Mouse (Mus musculus) kidney, embryonic 15.5 days (tissue): ENCODE results near the gene Nipsnap3a. TPM values are rescaled to one million over a fixed set of nuclear protein-coding genes. Genes with fewer than 3 reads are reported as not detected.

Source experiments
- ATAC-seq: fragments of 200-750 bp; cut with Nextera tagmentation; replicated peaks from 2 replicates; pipeline ENCODE4 v1.8.0; 2017; ENCODE audit warnings: moderate TSS enrichment; ENCODE audit not compliant: low FRiP score
- H3K27ac ChIP-seq: fragments of 300-500 bp; sonication (generic); 2 replicates; pipeline ENCODE4 v1.5.1; 2015; ENCODE audit warnings: mild to moderate bottlenecking, inconsistent platforms
- H3K27me3 ChIP-seq: fragments of 300-500 bp; sonication (generic); 2 replicates; pipeline ENCODE4 v1.6.1; 2015; ENCODE audit warnings: inconsistent platforms
- H3K36me3 ChIP-seq: fragments of 300-500 bp; sonication (generic); 2 replicates; pipeline ENCODE4 v1.6.1; 2015; ENCODE audit warnings: inconsistent platforms
- H3K4me1 ChIP-seq: fragments of 300-500 bp; sonication (generic); 2 replicates; pipeline ENCODE4 v1.6.1; 2015; ENCODE audit warnings: inconsistent platforms
- H3K4me2 ChIP-seq: fragments of 300-500 bp; sonication (generic); 2 replicates; pipeline ENCODE4 v1.6.1; 2015; ENCODE audit warnings: moderate library complexity, mild to moderate bottlenecking, inconsistent platforms
- H3K4me3 ChIP-seq: fragments of 300-500 bp; sonication (generic); replicated peaks from 2 replicates; pipeline ENCODE4 v1.5.1; 2015; ENCODE audit warnings: mild to moderate bottlenecking, inconsistent platforms
- H3K9ac ChIP-seq: fragments of 300-500 bp; sonication (generic); 2 replicates; pipeline ENCODE4 v1.6.1; 2015; ENCODE audit warnings: mild to moderate bottlenecking, inconsistent platforms
- H3K9me3 ChIP-seq: fragments of 300-500 bp; sonication (generic); replicated peaks from 2 replicates; pipeline ENCODE4 v1.6.1; 2016; ENCODE audit warnings: inconsistent platforms
- WGBS: fragments of 180-500 bp; shearing (Covaris S2); methylation state at CpG from one replicate; pipeline ENCODE4 v1.1.7; 2015; ENCODE audit warnings: mixed read lengths; 5-methylcytosine and 5-hydroxymethylcytosine counted together
- polyA plus RNA-seq: library from polyadenylated mRNA; unstranded; fragments of >200 nt; fragmentation: Nextera tagmentation; extraction: Ambion mirVana; gene quantifications from 2 replicates; pipeline ENCODE4 v1.2.1, GENCODE M21; 2015

The Nipsnap3a gene
- polyA plus RNA-seq = not detected in 2 replicates

- peak within 1 kb of the TSS; percentile 21 for H3K4me3 ChIP-seq
- peak; percentile 79 for ATAC-seq
- WGBS = 18% methylated on average over 12 of the region's 12 CpGs
Measured at GRCm38 (mm10) chr4:52989248-52989647, at the start of gene Nipsnap3a. Gene Nipsnap3a, plus strand, starts transcription at chr4:52989272.

GRCm38 (mm10) chr4:52946665-52947064 lies 42.4 kb upstream of the Nipsnap3a start:
- no peak overlapping the region for H3K27ac ChIP-seq
- ATAC-seq = peak; percentile 94
- H3K4me2 ChIP-seq = no peak overlapping the region

More at GRCm38 (mm10) chr4:52989248-52989647, at the start of gene Nipsnap3a:
- no peak within 1 kb of the TSS for H3K9ac ChIP-seq
- no peaks in the 10 kb centered on the region for H3K9me3 ChIP-seq
- H3K27me3 ChIP-seq = no peaks in the 10 kb centered on the region
- no peak within 1 kb of the TSS for H3K27ac ChIP-seq
- peak within 1 kb of the TSS; percentile 57 for H3K4me2 ChIP-seq
- peaks cover 7% of the 10 kb centered on the region for H3K4me1 ChIP-seq
- H3K36me3 ChIP-seq = no peaks in the 10 kb centered on the region

GRCm38 (mm10) chr4:52949005-52949404 lies 40.1 kb upstream of the Nipsnap3a start:
- no peaks in the 10 kb centered on the region for H3K36me3 ChIP-seq
- no peaks in the 10 kb centered on the region for H3K9me3 ChIP-seq
- H3K4me1 ChIP-seq = no peaks in the 10 kb centered on the region
- H3K4me2 ChIP-seq = no peak overlapping the region
- H3K27me3 ChIP-seq = no peaks in the 10 kb centered on the region
- 0 out of 2 replicates have a peak, but pooled peaks have one; percentile 52 for ATAC-seq
- no peak overlapping the region for H3K27ac ChIP-seq
- no peak overlapping the region for H3K4me3 ChIP-seq
- WGBS = 59% methylated on average over 2 of the region's 2 CpGs
- H3K9ac ChIP-seq = no peak overlapping the region

More at GRCm38 (mm10) chr4:52946665-52947064, 42.4 kb upstream of the Nipsnap3a start:
- no peaks in the 10 kb centered on the region for H3K36me3 ChIP-seq
- no peak overlapping the region for H3K9ac ChIP-seq
- H3K9me3 ChIP-seq = no peaks in the 10 kb centered on the region
- no peaks in the 10 kb centered on the region for H3K4me1 ChIP-seq
- H3K4me3 ChIP-seq = no peak overlapping the region
- no peaks in the 10 kb centered on the region for H3K27me3 ChIP-seq

- Histone ChIP-seq H3K4me1 (no peaks in the 10 kb centered on the region), H3K27ac (no peak overlapping the region), H3K27me3 (no peaks in the 10 kb centered on the region), H3K4me3 (no peak overlapping the region), H3K4me2 (no peak overlapping the region), H3K9me3 (no peaks in the 10 kb centered on the region), H3K9ac (no peak overlapping the region), H3K36me3 (no peaks in the 10 kb centered on the region)
- ATAC-seq = 0 out of 2 replicates have a peak, but pooled peaks have one; percentile 69
- WGBS = 39% methylated on average over 4 of the region's 4 CpGs
Measured at GRCm38 (mm10) chr4:52958693-52959092, 30.4 kb upstream of the Nipsnap3a start.

- Histone ChIP-seq H3K9ac (no peak within 1 kb of the TSS), H3K4me1 (no peaks in the 10 kb centered on the region), H3K4me3 (no peak within 1 kb of the TSS), H3K9me3 (no peaks in the 10 kb centered on the region), H3K4me2 (no peak within 1 kb of the TSS), H3K27me3 (no peaks in the 10 kb centered on the region), H3K36me3 (no peaks in the 10 kb centered on the region), H3K27ac (no peak within 1 kb of the TSS)
- ATAC-seq = no peak
Measured at GRCm38 (mm10) chr4:52964247-52964646, 24.8 kb upstream of the Nipsnap3a start, which contains the start of gene Olfr270. Gene Olfr270, plus strand, starts transcription at chr4:52964547.

GRCm38 (mm10) chr4:52985216-52985615 lies 3.9 kb upstream of the Nipsnap3a start:
- Histone ChIP-seq H3K36me3 (no peaks in the 10 kb centered on the region), H3K4me3 (no peak overlapping the region), H3K4me2 (no peak overlapping the region), H3K4me1 (peaks cover 7% of the 10 kb centered on the region), H3K27me3 (no peaks in the 10 kb centered on the region), H3K9ac (no peak overlapping the region), H3K27ac (no peak overlapping the region), H3K9me3 (no peaks in the 10 kb centered on the region)
- ATAC-seq = peak; percentile 54; the same call in 1 of the 2 replicates
- 65% methylated on average over 2 of the region's 2 CpGs for WGBS

- Histone ChIP-seq H3K27ac (no peak overlapping the region), H3K4me3 (no peak overlapping the region), H3K4me1 (peaks cover 7% of the 10 kb centered on the region), H3K27me3 (no peaks in the 10 kb centered on the region), H3K9ac (no peak overlapping the region), H3K9me3 (no peaks in the 10 kb centered on the region), H3K36me3 (no peaks in the 10 kb centered on the region), H3K4me2 (no peak overlapping the region)
- whole genome bisulfite sequencing = 87% methylated on average over 2 of the region's 2 CpGs
- no peak for ATAC-seq
Measured at GRCm38 (mm10) chr4:52986266-52986665, 2.8 kb upstream of the Nipsnap3a start.

- ATAC-seq = no peak
- H3K4me3 ChIP-seq = no peak overlapping the region
- H3K4me1 ChIP-seq = no peaks in the 10 kb centered on the region
- no peak overlapping the region for H3K27ac ChIP-seq
- H3K27me3 ChIP-seq = no peaks in the 10 kb centered on the region
- no peaks in the 10 kb centered on the region for H3K36me3 ChIP-seq
- no peak overlapping the region for H3K4me2 ChIP-seq
- H3K9me3 ChIP-seq = no peaks in the 10 kb centered on the region
- 93% methylated on average over 6 of the region's 6 CpGs for WGBS
- H3K9ac ChIP-seq = no peak overlapping the region
Measured at GRCm38 (mm10) chr4:52999449-52999848, 10.4 kb downstream of the Nipsnap3a start.

- no peaks in the 10 kb centered on the region for H3K36me3 ChIP-seq
- no peak overlapping the region for H3K27ac ChIP-seq
- H3K9ac ChIP-seq = no peak overlapping the region
- H3K4me2 ChIP-seq = no peak overlapping the region
- no peaks in the 10 kb centered on the region for H3K9me3 ChIP-seq
- H3K4me3 ChIP-seq = no peak overlapping the region
- WGBS = 81% methylated on average over 8 of the region's 8 CpGs
- no peaks in the 10 kb centered on the region for H3K27me3 ChIP-seq
- H3K4me1 ChIP-seq = no peaks in the 10 kb centered on the region
- ATAC-seq = no peak
Measured at GRCm38 (mm10) chr4:53000154-53000553, 11.1 kb downstream of the Nipsnap3a start.

GRCm38 (mm10) chr4:53009183-53009582 lies 20.1 kb downstream of the Nipsnap3a start:
- 69% methylated on average over 4 of the region's 4 CpGs for WGBS
- peaks cover 7% of the 10 kb centered on the region; the same call in 1 of the 2 replicates for H3K4me1 ChIP-seq

GRCm38 (mm10) chr4:53009871-53010270 lies 20.8 kb downstream of the Nipsnap3a start:
- Histone ChIP-seq H3K27ac (no peak overlapping the region), H3K9ac (no peak overlapping the region), H3K4me2 (no peak overlapping the region), H3K4me1 (peaks cover 7% of the 10 kb centered on the region; the same call in 1 of the 2 replicates), H3K36me3 (peaks cover 3% of the 10 kb centered on the region), H3K27me3 (no peaks in the 10 kb centered on the region), H3K4me3 (no peak overlapping the region), H3K9me3 (no peaks in the 10 kb centered on the region)
- WGBS = 88% methylated on average over 4 of the region's 4 CpGs
- no peak for ATAC-seq

More at GRCm38 (mm10) chr4:53009183-53009582, 20.1 kb downstream of the Nipsnap3a start:
- H3K4me2 ChIP-seq = no peak overlapping the region
- no peak overlapping the region for H3K27ac ChIP-seq
- ATAC-seq = no peak
- no peak overlapping the region for H3K9ac ChIP-seq
- H3K4me3 ChIP-seq = no peak overlapping the region
- no peaks in the 10 kb centered on the region for H3K9me3 ChIP-seq
- H3K36me3 ChIP-seq = no peaks in the 10 kb centered on the region
- H3K27me3 ChIP-seq = no peaks in the 10 kb centered on the region

GRCm38 (mm10) chr4:53011732-53012361 lies 22.8 kb downstream of the Nipsnap3a start, which contains the start of gene Nipsnap3b:
Gene Nipsnap3b, plus strand, starts transcription at chr4:53011880.
- Histone ChIP-seq H3K36me3 (peaks cover 20% of the 10 kb centered on the region), H3K4me3 (peak within 1 kb of the TSS; percentile 87), H3K4me1 (peaks cover 7% of the 10 kb centered on the region; the same call in 1 of the 2 replicates), H3K9me3 (peaks cover 2% of the 10 kb centered on the region; the same call in 1 of the 2 replicates), H3K4me2 (peak within 1 kb of the TSS; percentile 64), H3K27me3 (no peaks in the 10 kb centered on the region), H3K27ac (peak within 1 kb of the TSS; percentile 90), H3K9ac (peak within 1 kb of the TSS; percentile 63)
- WGBS = under 1% methylated on average over 63 of the region's 63 CpGs
- peak; percentile 97 for ATAC-seq
